Mouse (Mus musculus): ENCODE data around the gene Kif26b. TPM values are rescaled to one million over a fixed set of nuclear protein-coding genes. Genes with fewer than 3 reads are reported as not detected.

The Kif26b gene
- total and polyA plus RNA-seq, 2 experiments from 2014 or later = 3.4 to 33.7 TPM

- Histone ChIP-seq H3K4me3 (ENCODE audit: low read depth, low read length) (no peak overlapping the region), H3K27me3 (ENCODE audit: insufficient read depth, low read length) (no peaks in the 10 kb centered on the region), H3K36me3 (ENCODE audit: insufficient read depth) (no peaks in the 10 kb centered on the region), H3K4me2 (ENCODE audit: low read depth) (no peak overlapping the region), H3K9me3 (ENCODE audit: low read length) (no peaks in the 10 kb centered on the region), H3K9ac (no peak overlapping the region), H3K27ac (ENCODE audit: low read depth, low read length) (no peak overlapping the region), H3K4me1 (ENCODE audit: insufficient read depth) (peaks cover 4% of the 10 kb centered on the region; the same call in 1 of the 2 replicates)
- ATAC-seq (peak; percentile 58; the same call in 1 of the 2 replicates), DNase-seq (no peak)
- 49% methylated on average over 1 of the region's 1 CpGs for WGBS
- no peak for TF ChIP-seq CTCF (IDR thresholded peaks at IDR 0.05; ENCODE audit: low read depth)
Observed at GRCm38 (mm10) chr1:178836998-178837397, 308.1 kb downstream of the Kif26b start.

- Histone ChIP-seq H3K4me1 (ENCODE audit: insufficient read depth) (peaks cover 4% of the 10 kb centered on the region; the same call in 1 of the 2 replicates), H3K9me3 (ENCODE audit: low read length) (no peaks in the 10 kb centered on the region), H3K27me3 (ENCODE audit: insufficient read depth, low read length) (no peaks in the 10 kb centered on the region), H3K9ac (no peak overlapping the region), H3K27ac (ENCODE audit: low read depth, low read length) (no peak overlapping the region), H3K4me2 (ENCODE audit: low read depth) (no peak overlapping the region), H3K4me3 (ENCODE audit: low read depth, low read length) (no peak overlapping the region), H3K36me3 (ENCODE audit: insufficient read depth) (no peaks in the 10 kb centered on the region)
- 42% methylated on average over 10 of the region's 10 CpGs for WGBS
- no peak for DNase-seq
- TF ChIP-seq CTCF (IDR thresholded peaks at IDR 0.05; ENCODE audit: low read depth) = no peak
- ATAC-seq = no peak
Observed at GRCm38 (mm10) chr1:178838696-178839320, 309.9 kb downstream of the Kif26b start.

- Histone ChIP-seq H3K9ac (no peak overlapping the region), H3K27me3 (ENCODE audit: insufficient read depth, low read length) (no peaks in the 10 kb centered on the region), H3K9me3 (ENCODE audit: low read length) (no peaks in the 10 kb centered on the region), H3K27ac (ENCODE audit: low read depth, low read length) (no peak overlapping the region), H3K4me1 (ENCODE audit: insufficient read depth) (peaks cover 4% of the 10 kb centered on the region; the same call in 1 of the 2 replicates), H3K4me2 (ENCODE audit: low read depth) (no peak overlapping the region), H3K4me3 (ENCODE audit: low read depth, low read length) (no peak overlapping the region), H3K36me3 (ENCODE audit: insufficient read depth) (no peaks in the 10 kb centered on the region)
- ATAC-seq (no peak), DNase-seq (no peak)
- 81% methylated on average over 7 of the region's 7 CpGs for WGBS
- TF ChIP-seq CTCF (IDR thresholded peaks at IDR 0.05; ENCODE audit: low read depth) = no peak
Observed at GRCm38 (mm10) chr1:178840311-178840710, 311.4 kb downstream of the Kif26b start.

DNA sequence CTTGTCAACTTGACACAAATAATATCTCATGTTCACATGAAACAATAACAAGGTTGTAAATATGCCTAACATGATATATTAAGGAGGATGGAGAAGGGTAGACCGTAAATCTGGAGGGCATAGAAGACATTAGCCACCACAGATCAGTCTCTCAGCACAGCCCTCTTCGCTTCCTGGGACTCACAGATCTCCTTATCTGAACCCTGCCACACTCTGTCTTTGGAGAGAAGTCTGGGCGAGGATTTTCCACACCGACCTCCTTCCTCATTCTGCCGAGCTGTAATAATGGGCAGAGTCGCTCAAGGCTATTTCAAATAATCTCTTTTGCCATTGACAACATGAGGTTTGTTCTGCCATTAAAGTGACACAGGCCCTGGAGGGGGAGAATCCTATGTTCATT, 315.9 kb downstream of the Kif26b start:
- Histone ChIP-seq H3K9ac (no peak overlapping the region), H3K27ac (ENCODE audit: low read depth, low read length) (no peak overlapping the region), H3K4me1 (ENCODE audit: insufficient read depth) (no peaks in the 10 kb centered on the region), H3K9me3 (ENCODE audit: low read length) (no peaks in the 10 kb centered on the region), H3K27me3 (ENCODE audit: insufficient read depth, low read length) (no peaks in the 10 kb centered on the region), H3K4me3 (ENCODE audit: low read depth, low read length) (no peak overlapping the region), H3K36me3 (ENCODE audit: insufficient read depth) (no peaks in the 10 kb centered on the region), H3K4me2 (ENCODE audit: low read depth) (no peak overlapping the region)
- 93% methylated on average over 6 of the region's 6 CpGs for WGBS
- ATAC-seq = no peak
- TF ChIP-seq CTCF (IDR thresholded peaks at IDR 0.05; ENCODE audit: low read depth) = no peak
- no peak for DNase-seq

DNA sequence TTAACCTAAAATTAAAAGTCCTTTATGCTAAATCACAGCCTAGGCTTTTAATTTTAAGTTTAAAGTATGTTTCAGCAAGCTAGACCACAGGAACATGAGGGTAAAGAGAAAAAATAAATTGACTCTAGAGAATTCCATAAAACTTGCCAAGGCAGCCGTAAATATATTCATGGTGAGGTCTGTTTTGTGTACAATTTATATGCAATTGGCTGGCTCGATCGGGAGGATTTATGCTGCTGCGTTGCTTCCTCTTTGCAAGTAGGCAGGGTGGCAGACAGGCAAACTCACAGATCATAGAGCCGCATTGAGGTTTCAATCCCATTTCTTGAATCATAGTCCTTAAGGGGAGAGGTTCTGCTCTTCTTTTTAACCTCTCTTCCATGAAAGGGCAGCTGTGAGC, 318.6 kb downstream of the Kif26b start:
- TF ChIP-seq CTCF (IDR thresholded peaks at IDR 0.05; ENCODE audit: low read depth) = no peak
- ATAC-seq (peak; percentile 77), DNase-seq (peak; percentile 65)
- Histone ChIP-seq H3K36me3 (ENCODE audit: insufficient read depth) (no peaks in the 10 kb centered on the region), H3K27me3 (ENCODE audit: insufficient read depth, low read length) (no peaks in the 10 kb centered on the region), H3K27ac (ENCODE audit: low read depth, low read length) (no peak overlapping the region), H3K4me2 (ENCODE audit: low read depth) (no peak overlapping the region), H3K9me3 (ENCODE audit: low read length) (no peaks in the 10 kb centered on the region), H3K4me1 (ENCODE audit: insufficient read depth) (no peaks in the 10 kb centered on the region), H3K9ac (no peak overlapping the region), H3K4me3 (ENCODE audit: low read depth, low read length) (no peak overlapping the region)
- WGBS = 51% methylated on average over 5 of the region's 5 CpGs

DNA sequence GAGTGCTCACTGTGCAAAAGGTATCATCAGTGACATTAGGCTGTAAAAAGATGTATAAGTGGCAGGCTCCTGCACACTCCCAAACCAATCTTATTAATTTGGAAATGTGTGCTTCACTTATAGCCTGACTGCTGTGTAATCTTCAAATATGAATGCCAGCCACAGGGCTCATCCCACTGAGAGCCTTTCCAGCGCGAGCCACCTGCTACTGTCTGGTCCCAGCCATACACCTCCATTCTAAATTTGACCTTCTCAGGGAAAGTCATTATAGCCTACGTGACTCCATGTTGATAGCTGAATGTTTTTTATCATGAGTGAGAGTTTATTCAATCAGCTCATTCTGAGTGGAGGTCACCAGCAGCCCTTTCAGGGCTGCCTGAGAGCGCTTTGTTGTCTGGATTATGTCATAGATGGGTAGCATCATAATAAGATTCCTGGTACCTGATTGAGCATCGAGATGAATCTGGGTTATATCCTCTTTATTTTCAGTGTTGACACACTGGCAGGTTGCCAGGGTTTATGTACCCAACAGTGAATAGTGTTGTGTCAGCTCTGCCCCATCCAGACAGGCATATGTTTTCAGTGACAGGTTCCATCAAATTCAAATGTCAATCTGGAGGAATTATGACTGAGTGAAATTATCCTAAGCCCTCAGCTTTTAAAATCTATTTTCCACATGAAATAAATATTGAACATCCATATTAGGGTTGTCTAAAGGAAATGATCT, 319.6 kb downstream of the Kif26b start:
- Histone ChIP-seq H3K27ac (ENCODE audit: low read depth, low read length) (no peak overlapping the region), H3K4me3 (ENCODE audit: low read depth, low read length) (no peak overlapping the region), H3K4me1 (ENCODE audit: insufficient read depth) (no peaks in the 10 kb centered on the region), H3K27me3 (ENCODE audit: insufficient read depth, low read length) (no peaks in the 10 kb centered on the region), H3K36me3 (ENCODE audit: insufficient read depth) (no peaks in the 10 kb centered on the region), H3K9me3 (ENCODE audit: low read length) (no peaks in the 10 kb centered on the region), H3K4me2 (ENCODE audit: low read depth) (no peak overlapping the region), H3K9ac (no peak overlapping the region)
- no peak for TF ChIP-seq CTCF (IDR thresholded peaks at IDR 0.05; ENCODE audit: low read depth)
- WGBS = 69% methylated on average over 5 of the region's 5 CpGs
- DNase-seq (peak; percentile 29), ATAC-seq (no peak)

DNA sequence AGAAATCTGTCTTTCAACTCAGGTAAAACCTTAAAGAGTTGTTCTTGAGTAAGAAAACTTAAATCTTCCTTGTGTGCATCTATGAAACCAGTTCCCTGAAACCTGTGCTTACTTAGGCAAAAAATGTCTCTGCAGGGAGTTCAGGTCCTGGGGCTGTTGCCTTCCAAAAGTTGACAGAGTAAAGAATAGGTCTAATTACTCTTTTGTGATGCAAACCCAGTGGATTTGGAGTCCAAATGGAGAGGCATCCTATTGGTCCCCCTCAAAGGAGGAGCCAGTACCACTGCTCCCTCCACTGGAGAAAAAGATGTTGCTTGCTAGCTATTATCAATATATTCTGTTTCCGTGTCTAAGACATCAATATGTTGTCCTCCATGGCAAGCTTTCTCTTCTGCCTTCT, 321.6 kb downstream of the Kif26b start:
- no peak for TF ChIP-seq CTCF (IDR thresholded peaks at IDR 0.05; ENCODE audit: low read depth)
- 41% methylated on average over 1 of the region's 1 CpGs for WGBS

More for the DNA sequence above, 321.6 kb downstream of the Kif26b start:
- H3K4me3 ChIP-seq (ENCODE audit: low read depth, low read length) = no peak overlapping the region
- H3K27ac ChIP-seq (ENCODE audit: low read depth, low read length) = no peak overlapping the region
- ATAC-seq (no peak), DNase-seq (no peak)
- H3K36me3 ChIP-seq (ENCODE audit: insufficient read depth) = no peaks in the 10 kb centered on the region
- no peak overlapping the region for H3K4me2 ChIP-seq (ENCODE audit: low read depth)
- H3K9ac ChIP-seq = no peak overlapping the region
- H3K27me3 ChIP-seq (ENCODE audit: insufficient read depth, low read length) = no peaks in the 10 kb centered on the region
- no peaks in the 10 kb centered on the region for H3K4me1 ChIP-seq (ENCODE audit: insufficient read depth)
- H3K9me3 ChIP-seq (ENCODE audit: low read length) = no peaks in the 10 kb centered on the region
